Mouse (Mus musculus) forebrain, embryonic 14.5 days (tissue): ENCODE measurements around the gene Dmd. TPM values are rescaled to one million over a fixed set of nuclear protein-coding genes. Genes with fewer than 3 reads are reported as not detected.
A peak's percentile ranks its signal among the peaks of the same experiment; 100 is the strongest.

Source experiments
- ATAC-seq: fragments of 200-750 bp; cut with Nextera tagmentation; 2 replicates; pipeline ENCODE4 v1.8.0; 2017; ENCODE audit warnings: mild to moderate bottlenecking, moderate library complexity
- DNase-seq: peaks from one replicate; pipeline ENCODE4 v3.0.0-alpha.2; 2015; ENCODE audit warnings: low spot score
- H3K27ac ChIP-seq: fragments of 300-500 bp; sonication (generic); 2 replicates; pipeline ENCODE4 v1.5.1; 2014; ENCODE audit warnings: low read depth, mild to moderate bottlenecking, control low read depth, low read length, moderate library complexity
- H3K27me3 ChIP-seq: fragments of 300-500 bp; sonication (generic); replicated peaks from 2 replicates; pipeline ENCODE4 v1.6.1; 2014; ENCODE audit warnings: low read length, control low read depth, mixed read lengths; ENCODE audit not compliant: control insufficient read depth, insufficient read depth
- H3K36me3 ChIP-seq: fragments of 300-500 bp; sonication (generic); 2 replicates; pipeline ENCODE4 v1.6.1; 2014; ENCODE audit warnings: low read length, control low read depth; ENCODE audit not compliant: control insufficient read depth, insufficient read depth
- H3K4me1 ChIP-seq: fragments of 300-500 bp; sonication (generic); 2 replicates; pipeline ENCODE4 v1.6.1; 2014; ENCODE audit warnings: antibody characterized with exemption, low read length, control low read depth; ENCODE audit not compliant: control insufficient read depth, insufficient read depth
- H3K4me2 ChIP-seq: fragments of 300-500 bp; sonication (generic); 2 replicates; pipeline ENCODE4 v1.6.1; 2014; ENCODE audit warnings: mild to moderate bottlenecking, control low read depth, low read length
- H3K4me3 ChIP-seq: fragments of 300-500 bp; sonication (generic); 2 replicates; pipeline ENCODE4 v1.5.1; 2014; ENCODE audit warnings: low read depth, low read length, control low read depth
- H3K9ac ChIP-seq: fragments of 300-500 bp; sonication (generic); 2 replicates; pipeline ENCODE4 v1.6.1; 2014; ENCODE audit warnings: mild to moderate bottlenecking, low read length, control low read depth, moderate library complexity
- H3K9me3 ChIP-seq: fragments of 300-500 bp; sonication (generic); replicated peaks from 2 replicates; pipeline ENCODE4 v1.6.1; 2016; ENCODE audit warnings: low read length, control low read depth, mixed read lengths; ENCODE audit not compliant: control insufficient read depth
- WGBS: fragments of 180-500 bp; shearing (Covaris S2); extraction: QIAGEN DNeasy Blood & Tissue Kit; methylation state at CpG from one replicate; pipeline ENCODE4 v1.1.7; 2014; 5-methylcytosine and 5-hydroxymethylcytosine counted together
- polyA plus RNA-seq: library from polyadenylated mRNA; unstranded; fragments of >200 nt; fragmentation: Nextera tagmentation; extraction: Ambion mirVana; gene quantifications from 2 replicates; pipeline ENCODE4 v1.2.1, GENCODE M21; 2014

The Dmd gene
- polyA plus RNA-seq, 1 experiment from 2014 or later, result 18.1 TPM

DNA sequence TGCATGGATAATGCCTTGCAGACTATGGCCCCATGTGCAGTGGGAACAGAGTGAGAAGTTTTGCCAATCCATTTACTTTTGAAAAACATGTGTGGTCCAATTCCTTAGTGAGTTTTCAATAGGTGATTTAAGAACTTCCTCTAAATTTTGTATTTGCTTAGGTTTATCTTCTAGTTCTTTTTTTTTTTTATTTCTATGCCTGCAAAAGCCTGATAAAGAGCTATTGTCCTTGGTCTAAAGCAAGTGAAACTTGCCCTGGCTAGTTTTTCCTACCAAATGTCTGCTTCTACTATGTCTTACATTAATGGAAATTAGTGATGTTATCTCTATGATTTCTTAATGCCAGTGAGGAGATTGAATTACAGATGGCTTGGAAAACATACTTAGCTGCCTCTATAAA is 2144.7 kb downstream of the Dmd start:
- no peak for DNase-seq
- H3K27ac ChIP-seq, result no peak overlapping the region
- H3K4me1 ChIP-seq, result no peaks in the 10 kb centered on the region
- H3K4me3 ChIP-seq, result no peak overlapping the region
- ATAC-seq, result no peak
- H3K9me3 ChIP-seq, result no peaks in the 10 kb centered on the region
- no peak overlapping the region for H3K4me2 ChIP-seq
- H3K36me3 ChIP-seq, result no peaks in the 10 kb centered on the region
- no peak overlapping the region for H3K9ac ChIP-seq
- H3K27me3 ChIP-seq, result no peaks in the 10 kb centered on the region

DNA sequence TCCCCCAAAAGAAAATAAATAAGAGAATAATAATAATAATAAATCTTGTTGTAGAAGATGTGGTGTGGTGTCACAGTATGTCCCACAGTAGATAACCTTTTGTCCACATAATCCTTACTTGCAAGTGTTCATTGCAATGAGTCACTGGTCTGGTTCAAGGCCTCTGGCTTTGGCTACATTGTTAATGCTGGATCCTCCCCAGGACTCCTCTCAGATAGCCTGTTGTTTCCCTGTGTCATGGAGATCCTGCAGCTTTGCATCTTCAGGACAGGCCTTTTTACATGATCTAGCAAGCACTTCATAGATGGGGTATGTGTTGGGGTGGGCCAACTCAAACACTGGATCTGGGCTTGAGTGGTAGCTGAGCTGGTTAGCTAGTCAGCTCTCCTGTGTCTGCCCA is 2150.0 kb downstream of the Dmd start:
- no peak for ATAC-seq

DNA sequence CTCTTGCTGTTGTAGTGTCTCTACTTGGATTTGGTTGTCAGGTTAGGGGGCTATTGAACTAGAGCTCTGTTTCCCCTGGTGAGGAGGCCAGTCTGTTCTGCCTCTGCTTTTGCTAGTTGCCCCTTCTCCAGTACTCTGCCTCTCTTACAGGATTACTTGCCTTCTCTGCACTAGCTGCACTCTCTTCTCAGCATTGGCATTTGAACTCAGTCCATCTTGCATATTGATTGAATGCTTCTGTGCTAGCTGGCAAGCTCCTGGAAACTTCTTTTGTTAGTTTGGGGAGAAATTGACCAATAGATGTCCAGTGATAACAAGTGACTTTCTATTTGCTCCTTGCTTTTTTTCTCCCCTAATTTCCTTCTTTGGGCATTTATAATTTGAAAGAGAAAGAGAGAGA is 2163.7 kb downstream of the Dmd start:
- ATAC-seq (no peak), DNase-seq (no peak)
- Histone ChIP-seq H3K4me1 (no peaks in the 10 kb centered on the region), H3K27ac (no peak overlapping the region), H3K9ac (no peak overlapping the region), H3K4me2 (no peak overlapping the region), H3K27me3 (no peaks in the 10 kb centered on the region), H3K36me3 (no peaks in the 10 kb centered on the region), H3K9me3 (no peaks in the 10 kb centered on the region), H3K4me3 (no peak overlapping the region)

More for the DNA sequence above, 2150.0 kb downstream of the Dmd start:
- DNase-seq, result no peak
- Histone ChIP-seq H3K4me2 (no peak overlapping the region), H3K9me3 (no peaks in the 10 kb centered on the region), H3K27me3 (no peaks in the 10 kb centered on the region), H3K4me1 (no peaks in the 10 kb centered on the region), H3K27ac (no peak overlapping the region), H3K36me3 (no peaks in the 10 kb centered on the region), H3K4me3 (no peak overlapping the region), H3K9ac (no peak overlapping the region)

DNA sequence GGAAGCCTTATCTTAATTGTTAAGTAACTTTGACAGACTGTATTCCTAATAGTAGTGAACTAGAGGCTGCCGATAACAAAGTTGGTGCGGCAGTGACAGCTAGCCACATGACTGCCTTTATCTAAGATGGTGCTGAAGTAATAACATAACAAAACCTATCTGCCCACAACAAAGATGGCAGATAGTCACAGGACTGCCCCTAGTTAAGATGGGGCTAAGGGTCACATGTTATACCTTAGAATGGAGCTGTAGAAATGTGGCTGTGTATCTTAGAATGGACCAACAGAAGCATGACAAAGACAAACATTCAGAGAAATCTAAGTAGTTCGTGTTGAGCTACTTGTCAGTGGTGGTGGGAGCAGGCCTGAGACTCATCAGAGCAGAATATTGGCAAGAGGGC is 2184.0 kb downstream of the Dmd start:
- DNase-seq, result no peak
- Histone ChIP-seq H3K4me3 (no peak overlapping the region), H3K9ac (no peak overlapping the region), H3K4me2 (no peak overlapping the region), H3K27me3 (no peaks in the 10 kb centered on the region), H3K4me1 (no peaks in the 10 kb centered on the region), H3K27ac (no peak overlapping the region), H3K36me3 (no peaks in the 10 kb centered on the region), H3K9me3 (no peaks in the 10 kb centered on the region)
- ATAC-seq, result no peak
- WGBS, result 81% methylated on average over 3 of the region's 3 CpGs

DNA sequence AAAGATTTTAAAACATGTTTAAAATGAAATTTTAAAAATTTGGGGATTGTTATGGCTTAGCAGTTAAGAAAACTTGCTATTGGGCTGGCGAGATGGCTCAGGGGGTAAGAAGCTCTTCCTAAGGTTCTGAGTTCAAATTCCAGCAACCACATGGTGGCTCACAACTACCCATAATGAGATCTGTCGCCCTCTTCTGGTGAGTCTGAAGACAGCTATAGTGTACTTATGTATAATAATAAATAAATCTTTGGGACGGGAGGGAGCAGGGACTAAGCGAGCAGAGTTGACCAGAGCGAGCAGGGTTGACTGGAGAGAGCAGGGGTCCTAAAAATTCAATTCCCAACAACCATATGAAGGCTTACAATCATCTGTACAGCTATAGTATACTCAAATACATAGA is 2188.6 kb downstream of the Dmd start:
- 82% methylated on average over 5 of the region's 5 CpGs for WGBS
- DNase-seq, result no peak

DNA sequence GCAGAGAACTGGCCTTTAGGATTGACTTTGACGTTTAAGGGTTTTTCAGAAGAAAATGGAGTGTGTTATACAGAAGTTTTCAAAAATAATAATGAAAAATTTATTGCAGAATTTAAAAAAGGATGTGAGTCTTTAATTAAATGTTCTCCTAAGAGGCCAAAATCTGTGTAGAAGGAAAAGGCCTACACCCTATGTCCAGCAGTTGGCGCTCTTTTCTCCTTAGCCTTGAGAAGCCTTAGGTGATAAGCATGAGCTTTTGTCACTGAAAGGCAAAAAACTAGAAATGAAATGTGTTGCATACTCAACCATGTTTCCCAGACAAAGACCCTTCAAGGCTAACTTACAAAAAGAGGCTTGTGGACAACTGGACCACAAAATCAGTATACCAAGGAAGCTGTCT is 2222.6 kb downstream of the Dmd start:
- no peaks in the 10 kb centered on the region for H3K36me3 ChIP-seq
- H3K27ac ChIP-seq, result no peak overlapping the region
- ATAC-seq (no peak), DNase-seq (no peak)
- no peak overlapping the region for H3K4me3 ChIP-seq
- H3K4me2 ChIP-seq, result no peak overlapping the region
- 68% methylated on average over 2 of the region's 2 CpGs for WGBS
- H3K9ac ChIP-seq, result no peak overlapping the region
- H3K4me1 ChIP-seq, result no peaks in the 10 kb centered on the region
- no peaks in the 10 kb centered on the region for H3K27me3 ChIP-seq
- H3K9me3 ChIP-seq, result no peaks in the 10 kb centered on the region

More for the DNA sequence above, 2188.6 kb downstream of the Dmd start:
- no peak overlapping the region for H3K27ac ChIP-seq
- H3K9me3 ChIP-seq, result no peaks in the 10 kb centered on the region
- H3K36me3 ChIP-seq, result no peaks in the 10 kb centered on the region
- no peaks in the 10 kb centered on the region for H3K27me3 ChIP-seq
- no peak overlapping the region for H3K4me3 ChIP-seq
- H3K9ac ChIP-seq, result no peak overlapping the region
- no peak for ATAC-seq
- no peak overlapping the region for H3K4me2 ChIP-seq
- no peaks in the 10 kb centered on the region for H3K4me1 ChIP-seq

DNA sequence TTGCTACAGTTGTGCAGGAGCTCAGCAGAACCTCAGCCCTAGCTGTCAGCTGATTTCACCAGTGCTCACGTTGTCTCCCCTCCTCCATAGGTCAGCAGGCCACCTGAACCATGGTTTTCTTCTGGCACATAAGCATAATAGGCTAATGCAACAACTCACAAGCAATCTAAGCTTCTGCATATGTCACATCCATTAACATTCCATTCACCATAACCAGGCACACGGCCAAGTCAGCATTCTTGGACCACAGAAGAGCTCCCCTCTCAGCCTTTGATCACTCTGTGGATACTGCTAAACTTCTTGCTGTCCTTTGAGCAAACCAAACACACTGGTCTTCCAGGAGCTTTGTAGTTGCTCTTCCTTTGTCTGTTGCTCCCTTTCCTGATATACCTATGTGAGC is 2238.9 kb downstream of the Dmd start:
- no peaks in the 10 kb centered on the region for H3K9me3 ChIP-seq
- no peaks in the 10 kb centered on the region for H3K36me3 ChIP-seq
- H3K9ac ChIP-seq, result no peak overlapping the region
- H3K4me1 ChIP-seq, result no peaks in the 10 kb centered on the region
- no peak for DNase-seq
- H3K4me2 ChIP-seq, result no peak overlapping the region
- 45% methylated on average over 2 of the region's 2 CpGs for WGBS
- H3K4me3 ChIP-seq, result no peak overlapping the region
- no peak overlapping the region for H3K27ac ChIP-seq
- no peaks in the 10 kb centered on the region for H3K27me3 ChIP-seq
- ATAC-seq, result no peak

DNA sequence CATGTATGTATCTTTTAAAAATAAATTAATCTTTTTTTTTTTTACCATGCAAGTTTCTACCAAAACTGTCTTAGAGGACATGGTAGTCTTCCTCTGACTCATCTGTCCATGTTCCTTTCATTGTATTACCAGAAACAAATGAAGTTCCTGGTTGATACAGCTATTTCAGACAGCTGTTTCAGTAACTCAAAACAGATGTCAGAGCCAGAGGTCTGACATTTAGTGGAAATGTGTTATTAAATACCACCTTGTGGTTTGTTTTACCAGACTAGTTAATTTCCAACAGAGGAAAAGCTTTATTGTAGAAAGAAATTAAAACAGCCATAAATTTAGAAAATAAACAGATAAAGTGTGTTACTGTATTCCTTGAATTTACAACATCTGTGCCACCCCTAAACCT is 2245.2 kb downstream of the Dmd start:
- DNase-seq, result no peak
- no peak overlapping the region for H3K4me3 ChIP-seq
- no peak overlapping the region for H3K4me2 ChIP-seq
- ATAC-seq, result no peak
- H3K36me3 ChIP-seq, result no peaks in the 10 kb centered on the region
- H3K9me3 ChIP-seq, result no peaks in the 10 kb centered on the region
- H3K27ac ChIP-seq, result no peak overlapping the region
- H3K9ac ChIP-seq, result no peak overlapping the region
- H3K4me1 ChIP-seq, result no peaks in the 10 kb centered on the region
- H3K27me3 ChIP-seq, result no peaks in the 10 kb centered on the region

DNA sequence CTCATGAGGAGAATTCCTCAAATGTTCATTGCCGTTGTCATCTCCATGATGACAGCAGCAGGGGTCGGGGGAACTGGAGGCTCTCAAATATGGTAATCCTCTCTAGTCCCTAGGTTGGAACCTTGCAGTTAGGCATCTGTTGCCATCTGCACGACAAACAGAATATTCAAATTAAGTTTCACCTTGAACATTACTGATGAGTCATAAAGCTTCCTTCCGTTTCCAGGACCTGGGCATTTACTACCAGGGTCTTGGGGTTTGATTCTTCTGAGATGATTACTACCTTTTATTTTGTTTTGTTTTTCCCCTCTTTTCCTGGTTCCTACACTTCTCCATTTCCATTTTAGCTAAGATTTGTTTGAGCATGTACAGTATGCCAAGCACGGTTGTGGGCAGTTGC is 2249.0 kb downstream of the Dmd start:
- DNase-seq, result no peak
- H3K4me1 ChIP-seq, result no peaks in the 10 kb centered on the region
- H3K27me3 ChIP-seq, result no peaks in the 10 kb centered on the region
- H3K9me3 ChIP-seq, result no peaks in the 10 kb centered on the region
- WGBS, result 83% methylated on average over 5 of the region's 5 CpGs
- H3K4me3 ChIP-seq, result no peak overlapping the region
- H3K36me3 ChIP-seq, result no peaks in the 10 kb centered on the region
- H3K27ac ChIP-seq, result no peak overlapping the region
- no peak overlapping the region for H3K4me2 ChIP-seq
- no peak for ATAC-seq
- H3K9ac ChIP-seq, result no peak overlapping the region

DNA sequence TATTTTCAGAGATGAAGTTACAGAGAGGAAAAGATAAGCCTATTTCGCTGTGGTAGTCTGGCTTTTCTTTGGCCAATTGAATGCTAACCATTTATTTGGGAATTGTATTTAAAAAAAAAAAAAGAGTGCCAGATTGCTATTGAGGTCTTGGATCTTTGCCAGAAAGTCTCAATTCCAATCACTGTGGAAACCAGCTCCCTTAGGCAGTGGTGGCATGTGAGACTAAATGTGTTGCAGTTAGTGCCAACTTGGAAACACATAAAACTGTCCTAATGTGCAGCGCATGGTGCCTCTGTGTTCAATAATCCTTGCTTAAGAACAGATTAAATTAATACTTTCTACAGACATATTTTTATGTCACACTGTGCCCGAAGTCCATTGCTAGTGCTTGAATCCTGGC is 2250.7 kb downstream of the Dmd start:
- Histone ChIP-seq H3K27ac (no peak overlapping the region), H3K9me3 (no peaks in the 10 kb centered on the region), H3K9ac (no peak overlapping the region), H3K4me1 (no peaks in the 10 kb centered on the region), H3K4me2 (no peak overlapping the region), H3K4me3 (no peak overlapping the region), H3K36me3 (no peaks in the 10 kb centered on the region), H3K27me3 (no peaks in the 10 kb centered on the region)
- DNase-seq (peak; percentile 78), ATAC-seq (peak; percentile 89)
- 60% methylated on average over 3 of the region's 3 CpGs for WGBS
